Mouse (Mus musculus): Measurements from ENCODE around the gene Swt1. TPM values are rescaled to one million over a fixed set of nuclear protein-coding genes. Genes with fewer than 3 reads are reported as not detected.

The Swt1 gene
- polyA plus RNA-seq, 2 experiments: 21.1 to 27.8 TPM

- peaks cover 6% of the 10 kb centered on the region for H3K36me3 ChIP-seq (ENCODE audit: control insufficient read depth, insufficient read depth, low read length)
- no peak for TF ChIP-seq POLR2A (IDR thresholded peaks at IDR 0.05; ENCODE audit: borderline replicate concordance, extremely low read depth, insufficient read depth, insufficient read length)
- H3K4me2 ChIP-seq (replicated peaks; ENCODE audit: low read depth, low read length, severe bottlenecking): peak overlapping the region; percentile 54
- peak overlapping the region; percentile 93 for H3K9ac ChIP-seq (ENCODE audit: low read depth, low read length, severe bottlenecking)
- H3K27ac ChIP-seq (replicated peaks; ENCODE audit: low read depth, low read length): peak overlapping the region; percentile 95
- DNase-seq (ENCODE audit: low spot score): peak; percentile 12
- H3K27me3 ChIP-seq (ENCODE audit: control insufficient read depth, insufficient read depth, low read length): no peaks in the 10 kb centered on the region
- H3K4me3 ChIP-seq (replicated peaks; ENCODE audit: low read length): peak overlapping the region; percentile 97
- WGBS: 38% methylated on average over 9 of the region's 9 CpGs
- H3K4me1 ChIP-seq (ENCODE audit: control insufficient read depth, insufficient read depth, low read length): peaks cover 12% of the 10 kb centered on the region
- ATAC-seq (ENCODE audit: low FRiP score, low read depth): no peak
- no peaks in the 10 kb centered on the region for H3K9me3 ChIP-seq (ENCODE audit: control insufficient read depth, low read length)
Observed at GRCm38 (mm10) chr1:151429316-151429715, 1.1 kb upstream of the Swt1 start.

DNA sequence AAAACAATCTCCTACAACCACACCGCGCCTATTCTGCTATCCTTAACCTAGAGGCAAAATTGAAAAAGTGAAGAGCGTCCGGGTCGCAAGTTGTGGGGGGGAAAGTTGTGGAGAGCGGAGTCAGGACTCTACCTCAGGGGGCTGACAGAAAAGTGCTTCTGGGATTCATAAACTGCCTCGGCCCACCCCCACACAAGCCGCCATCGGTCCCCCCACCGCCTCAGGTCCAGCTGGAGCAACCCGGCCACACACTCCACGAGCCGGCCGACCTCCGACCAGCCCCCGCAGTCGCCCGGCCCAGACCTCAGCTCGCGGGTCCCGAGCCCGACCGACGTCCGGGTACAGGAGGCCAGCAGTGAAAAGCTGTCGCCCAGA lies 380 bp downstream of the Swt1 start:
- WGBS: under 1% methylated on average over 25 of the region's 26 CpGs
- H3K9ac ChIP-seq (ENCODE audit: low read depth, low read length, severe bottlenecking): peak overlapping the region; percentile 84

DNA sequence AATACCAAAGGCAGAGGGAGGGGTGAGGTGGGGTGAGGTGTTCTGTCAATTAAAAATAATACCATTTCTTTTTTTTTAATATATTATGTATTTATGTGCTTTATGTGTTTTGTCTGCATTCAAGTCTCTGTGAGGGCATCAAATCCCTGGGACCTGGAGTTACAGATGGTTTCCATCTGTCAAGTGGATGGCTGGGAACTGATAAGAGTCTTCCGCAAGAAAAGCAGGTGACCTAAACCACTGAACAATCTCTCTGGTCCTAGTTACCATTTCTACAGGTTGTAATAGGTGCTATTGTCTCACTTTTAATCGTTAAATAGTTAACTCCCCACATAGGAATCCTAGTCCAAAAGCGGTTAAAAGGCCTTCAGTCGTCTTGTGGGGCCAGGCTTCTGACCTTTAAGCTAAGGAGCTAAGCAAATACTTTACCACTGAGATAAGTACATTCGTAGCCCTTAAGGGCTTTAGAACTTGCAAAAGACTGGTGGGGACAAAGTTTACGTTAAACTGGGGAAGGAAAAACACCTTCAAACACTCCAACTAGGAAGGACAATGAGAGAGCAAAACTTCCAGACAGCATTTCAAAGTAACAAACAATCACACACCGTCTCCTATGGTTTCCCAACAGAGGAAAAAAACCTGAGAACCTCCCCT lies 1.2 kb downstream of the Swt1 start:
- Histone ChIP-seq H3K27ac (replicated peaks; ENCODE audit: low read depth, low read length) (no peak overlapping the region), H3K27me3 (ENCODE audit: control insufficient read depth, insufficient read depth, low read length) (no peaks in the 10 kb centered on the region), H3K4me1 (ENCODE audit: control insufficient read depth, insufficient read depth, low read length) (peaks cover 12% of the 10 kb centered on the region), H3K9ac (ENCODE audit: low read depth, low read length, severe bottlenecking) (peak overlapping the region; percentile 84), H3K4me2 (replicated peaks; ENCODE audit: low read depth, low read length, severe bottlenecking) (peak overlapping the region; percentile 64), H3K36me3 (ENCODE audit: control insufficient read depth, insufficient read depth, low read length) (peaks cover 4% of the 10 kb centered on the region; the same call in 1 of the 2 replicates), H3K9me3 (ENCODE audit: control insufficient read depth, low read length) (no peaks in the 10 kb centered on the region), H3K4me3 (replicated peaks; ENCODE audit: low read length) (peak overlapping the region; percentile 97)
- 22% methylated on average over 7 of the region's 7 CpGs for WGBS
- DNase-seq (ENCODE audit: low spot score) (no peak), ATAC-seq (ENCODE audit: low FRiP score, low read depth) (no peak)
- no peak for TF ChIP-seq POLR2A (IDR thresholded peaks at IDR 0.05; ENCODE audit: borderline replicate concordance, extremely low read depth, insufficient read depth, insufficient read length)

More for the DNA sequence above, 380 bp downstream of the Swt1 start:
- Histone ChIP-seq H3K4me2 (replicated peaks; ENCODE audit: low read depth, low read length, severe bottlenecking) (peak overlapping the region; percentile 64), H3K9me3 (ENCODE audit: control insufficient read depth, low read length) (no peaks in the 10 kb centered on the region), H3K36me3 (ENCODE audit: control insufficient read depth, insufficient read depth, low read length) (no peaks in the 10 kb centered on the region), H3K4me1 (ENCODE audit: control insufficient read depth, insufficient read depth, low read length) (peaks cover 12% of the 10 kb centered on the region), H3K27me3 (ENCODE audit: control insufficient read depth, insufficient read depth, low read length) (no peaks in the 10 kb centered on the region), H3K27ac (replicated peaks; ENCODE audit: low read depth, low read length) (peak overlapping the region; percentile 72), H3K4me3 (replicated peaks; ENCODE audit: low read length) (peak overlapping the region; percentile 97)
- TF ChIP-seq POLR2A (IDR thresholded peaks at IDR 0.05; ENCODE audit: borderline replicate concordance, extremely low read depth, insufficient read depth, insufficient read length): no peak
- DNase-seq (ENCODE audit: low spot score) (no peak), ATAC-seq (ENCODE audit: low FRiP score, low read depth) (peak; percentile 46)

DNA sequence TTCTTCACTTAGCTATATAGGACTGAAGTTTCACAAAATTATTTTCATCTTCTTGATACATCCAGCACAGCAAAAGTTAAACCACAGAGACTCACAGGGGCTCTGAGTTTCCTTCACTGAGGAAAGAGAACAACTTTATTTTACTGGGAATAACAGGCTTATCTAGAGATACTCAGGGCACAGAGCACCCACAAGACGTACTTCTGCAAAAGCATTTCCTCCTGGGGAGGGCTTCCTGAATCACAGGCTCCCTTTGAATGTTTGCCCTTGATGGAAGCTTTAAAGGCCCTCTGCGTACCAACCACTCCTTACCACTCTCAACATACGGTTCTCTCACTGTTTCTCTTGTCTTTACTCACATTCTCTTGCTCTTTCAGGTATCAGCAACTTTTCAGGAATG lies 6.1 kb downstream of the Swt1 start:
- no peak for TF ChIP-seq POLR2A (IDR thresholded peaks at IDR 0.05; ENCODE audit: borderline replicate concordance, extremely low read depth, insufficient read depth, insufficient read length)
- Histone ChIP-seq H3K4me2 (replicated peaks; ENCODE audit: low read depth, low read length, severe bottlenecking) (no peak overlapping the region), H3K27me3 (ENCODE audit: control insufficient read depth, insufficient read depth, low read length) (no peaks in the 10 kb centered on the region), H3K4me3 (replicated peaks; ENCODE audit: low read length) (no peak overlapping the region), H3K9ac (ENCODE audit: low read depth, low read length, severe bottlenecking) (no peak overlapping the region), H3K36me3 (ENCODE audit: control insufficient read depth, insufficient read depth, low read length) (peaks cover 33% of the 10 kb centered on the region), H3K27ac (replicated peaks; ENCODE audit: low read depth, low read length) (no peak overlapping the region), H3K9me3 (ENCODE audit: control insufficient read depth, low read length) (no peaks in the 10 kb centered on the region), H3K4me1 (ENCODE audit: control insufficient read depth, insufficient read depth, low read length) (peaks cover 3% of the 10 kb centered on the region)
- DNase-seq (ENCODE audit: low spot score) (no peak), ATAC-seq (ENCODE audit: low FRiP score, low read depth) (no peak)
- WGBS: 95% methylated on average over 3 of the region's 3 CpGs

- peaks cover 4% of the 10 kb centered on the region; the same call in 1 of the 2 replicates for H3K4me1 ChIP-seq (ENCODE audit: control insufficient read depth, insufficient read depth, low read length)
- WGBS: 45% methylated on average over 3 of the region's 3 CpGs
- peak overlapping the region; percentile 34; the same call in 1 of the 2 replicates for H3K27ac ChIP-seq (replicated peaks; ENCODE audit: low read depth, low read length)
- no peak overlapping the region for H3K9ac ChIP-seq (ENCODE audit: low read depth, low read length, severe bottlenecking)
- DNase-seq (ENCODE audit: low spot score) (peak; percentile 6), ATAC-seq (ENCODE audit: low FRiP score, low read depth) (0 out of 2 replicates have a peak, but pooled peaks have one; percentile 53)
- no peak for TF ChIP-seq POLR2A (IDR thresholded peaks at IDR 0.05; ENCODE audit: borderline replicate concordance, extremely low read depth, insufficient read depth, insufficient read length)
- no peak overlapping the region for H3K4me2 ChIP-seq (replicated peaks; ENCODE audit: low read depth, low read length, severe bottlenecking)
- no peaks in the 10 kb centered on the region for H3K27me3 ChIP-seq (ENCODE audit: control insufficient read depth, insufficient read depth, low read length)
- H3K4me3 ChIP-seq (replicated peaks; ENCODE audit: low read length): no peak overlapping the region
- H3K36me3 ChIP-seq (ENCODE audit: control insufficient read depth, insufficient read depth, low read length): peaks cover 37% of the 10 kb centered on the region
- H3K9me3 ChIP-seq (ENCODE audit: control insufficient read depth, low read length): no peaks in the 10 kb centered on the region
Observed at GRCm38 (mm10) chr1:151409827-151410226, 18.4 kb downstream of the Swt1 start.

All from limb, embryonic 14.5 days (tissue).